Mouse (Mus musculus) stomach, postnatal 0 days (tissue): Measurements from ENCODE around the gene Acoxl. TPM values are rescaled to one million over a fixed set of nuclear protein-coding genes. Genes with fewer than 3 reads are reported as not detected.

Source experiments
- ATAC-seq: fragments of 200-750 bp; cut with Nextera tagmentation; 2 replicates; pipeline ENCODE4 v1.8.0; 2017; ENCODE audit not compliant: low FRiP score, low TSS enrichment
- DNase-seq: peaks from one replicate; pipeline ENCODE4 v3.0.0-alpha.2; 2016; ENCODE audit warnings: low spot score
- H3K27ac ChIP-seq: fragments of 300-500 bp; sonication (generic); replicated peaks from 2 replicates; pipeline ENCODE4 v1.5.1; 2014; ENCODE audit warnings: mild to moderate bottlenecking, control low read depth
- H3K27me3 ChIP-seq: fragments of 300-500 bp; sonication (generic); 2 replicates; pipeline ENCODE4 v1.6.1; 2014; ENCODE audit warnings: low read length; ENCODE audit not compliant: control insufficient read depth, insufficient read depth
- H3K36me3 ChIP-seq: fragments of 300-500 bp; sonication (generic); 2 replicates; pipeline ENCODE4 v1.6.1; 2014; ENCODE audit warnings: low read length, mixed read lengths; ENCODE audit not compliant: control insufficient read depth, insufficient read depth
- H3K4me1 ChIP-seq: fragments of 300-500 bp; sonication (generic); replicated peaks from 2 replicates; pipeline ENCODE4 v1.6.1; 2014; ENCODE audit warnings: antibody characterized with exemption; ENCODE audit not compliant: control insufficient read depth, insufficient read depth
- H3K4me2 ChIP-seq: fragments of 300-500 bp; sonication (generic); replicated peaks from 2 replicates; pipeline ENCODE4 v1.6.1; 2014; ENCODE audit warnings: low read depth, mild to moderate bottlenecking, control low read depth, moderate library complexity
- H3K4me3 ChIP-seq: fragments of 300-500 bp; sonication (generic); 2 replicates; pipeline ENCODE4 v1.5.1; 2014; ENCODE audit warnings: low read depth, low read length, control low read depth
- H3K9ac ChIP-seq: fragments of 300-500 bp; sonication (generic); 2 replicates; pipeline ENCODE4 v1.6.1; 2014; ENCODE audit warnings: mild to moderate bottlenecking, low read length, control low read depth, mixed read lengths
- H3K9me3 ChIP-seq: fragments of 300-500 bp; sonication (generic); 2 replicates; pipeline ENCODE4 v1.6.1; 2016; ENCODE audit warnings: low read length; ENCODE audit not compliant: control insufficient read depth
- CTCF ChIP-seq: IDR thresholded peaks from 2 replicates; pipeline ENCODE4 v1.5.1; 2016; ENCODE audit warnings: antibody characterized with exemption, low read depth, mild to moderate bottlenecking, moderate library complexity
- EP300 ChIP-seq: optimal IDR thresholded peaks from 2 replicates; pipeline ENCODE3; 2016; ENCODE audit warnings: antibody characterized with exemption
- WGBS: fragments of 180-500 bp; shearing (Covaris S2); extraction: QIAGEN DNeasy Blood & Tissue Kit; methylation state at CpG from one replicate; pipeline ENCODE4 v1.1.7; 2014; 5-methylcytosine and 5-hydroxymethylcytosine counted together
- polyA plus RNA-seq: library from polyadenylated mRNA; unstranded; fragments of >200 nt; fragmentation: Nextera tagmentation; extraction: Ambion mirVana; gene quantifications from 2 replicates; pipeline ENCODE4 v1.2.1, GENCODE M21; 2015

Gene Acoxl
- polyA plus RNA-seq, 1 experiment from 2014 or later = 0.17 TPM

DNA sequence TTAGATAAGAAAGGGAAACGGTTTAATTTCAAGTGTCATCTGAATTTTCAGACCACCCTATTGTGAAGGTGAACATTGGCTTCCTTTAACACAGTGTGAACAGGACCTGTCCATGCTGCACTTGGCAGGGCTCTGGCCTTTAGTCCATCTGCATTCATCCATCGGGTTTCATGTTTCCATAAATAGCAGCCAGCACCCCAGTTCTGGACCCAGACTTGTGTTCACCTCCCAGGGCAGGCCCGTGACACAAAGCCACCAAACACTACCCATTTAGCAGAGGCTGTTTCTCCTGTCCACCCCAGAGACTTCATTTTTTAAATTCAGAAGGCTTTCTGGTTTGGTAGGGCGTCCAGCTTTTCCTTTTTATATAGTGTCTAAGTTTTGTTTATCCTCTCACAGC is 92.9 kb downstream of the Acoxl start:
- Histone ChIP-seq H3K9ac (no peak overlapping the region), H3K9me3 (no peaks in the 10 kb centered on the region), H3K36me3 (no peaks in the 10 kb centered on the region), H3K27me3 (no peaks in the 10 kb centered on the region), H3K4me2 (no peak overlapping the region), H3K27ac (no peak overlapping the region), H3K4me3 (no peak overlapping the region), H3K4me1 (peaks cover 3% of the 10 kb centered on the region; the same call in 1 of the 2 replicates)
- no peak for DNase-seq
- 73% methylated on average over 4 of the region's 4 CpGs for whole genome bisulfite sequencing
- TF ChIP-seq EP300 = no peak
- no peak for TF ChIP-seq CTCF
- ATAC-seq = no peak

DNA sequence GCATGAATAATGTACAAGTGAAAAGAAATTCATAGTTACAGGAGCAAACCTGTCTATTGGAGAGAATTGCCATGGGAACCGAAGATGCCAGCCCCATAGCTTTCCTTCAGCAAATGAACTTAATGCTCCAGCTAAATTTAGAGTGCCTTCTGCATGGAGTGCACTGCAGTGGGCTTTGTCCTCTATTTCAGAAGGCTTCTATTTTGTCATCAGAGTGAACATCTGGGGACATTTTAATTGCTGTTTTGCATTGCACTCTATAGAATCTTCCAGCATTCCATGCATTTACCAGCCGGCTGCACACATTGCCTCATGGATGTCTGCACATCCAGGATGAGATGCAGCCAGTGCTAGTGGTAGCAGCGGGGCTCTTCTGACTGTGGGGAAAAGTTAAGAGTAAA is 94.9 kb downstream of the Acoxl start:
- Histone ChIP-seq H3K4me2 (no peak overlapping the region), H3K4me1 (0 out of 2 replicates have a peak, but pooled peaks cover 2% of the 10 kb centered on the region), H3K9me3 (no peaks in the 10 kb centered on the region), H3K36me3 (no peaks in the 10 kb centered on the region), H3K9ac (no peak overlapping the region), H3K4me3 (no peak overlapping the region), H3K27ac (no peak overlapping the region), H3K27me3 (no peaks in the 10 kb centered on the region)
- DNase-seq = no peak
- TF ChIP-seq EP300 (no peak), CTCF (no peak)
- ATAC-seq = no peak
- WGBS = 88% methylated on average over 3 of the region's 3 CpGs

DNA sequence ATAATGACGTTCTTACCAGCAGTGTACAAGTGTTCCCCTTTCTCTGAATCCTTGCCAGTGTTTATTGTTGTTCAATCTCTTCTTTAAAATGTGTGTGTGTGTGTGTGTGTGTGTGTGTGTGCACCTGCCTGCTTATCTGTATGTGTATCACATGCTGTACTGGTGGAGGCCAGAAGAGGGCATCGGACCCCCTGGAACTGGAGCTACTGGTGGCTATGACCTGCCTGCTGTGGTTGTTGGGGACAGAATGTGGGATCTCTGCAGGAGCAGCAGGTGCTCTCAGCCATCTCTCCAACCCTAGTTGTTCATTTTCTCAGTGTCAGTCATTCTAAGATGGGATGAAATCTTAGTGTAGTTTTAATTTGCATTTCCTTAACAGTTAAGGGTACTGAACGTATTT is 98.4 kb downstream of the Acoxl start:
- no peak overlapping the region for H3K4me3 ChIP-seq
- no peak for ATAC-seq
- WGBS = 88% methylated on average over 3 of the region's 3 CpGs
- H3K9me3 ChIP-seq = no peaks in the 10 kb centered on the region
- H3K36me3 ChIP-seq = no peaks in the 10 kb centered on the region
- H3K9ac ChIP-seq = no peak overlapping the region
- H3K4me2 ChIP-seq = no peak overlapping the region
- TF ChIP-seq EP300 (no peak), CTCF (peak; percentile 42)
- H3K27me3 ChIP-seq = no peaks in the 10 kb centered on the region
- H3K4me1 ChIP-seq = no peaks in the 10 kb centered on the region
- H3K27ac ChIP-seq = no peak overlapping the region
- DNase-seq = no peak

DNA sequence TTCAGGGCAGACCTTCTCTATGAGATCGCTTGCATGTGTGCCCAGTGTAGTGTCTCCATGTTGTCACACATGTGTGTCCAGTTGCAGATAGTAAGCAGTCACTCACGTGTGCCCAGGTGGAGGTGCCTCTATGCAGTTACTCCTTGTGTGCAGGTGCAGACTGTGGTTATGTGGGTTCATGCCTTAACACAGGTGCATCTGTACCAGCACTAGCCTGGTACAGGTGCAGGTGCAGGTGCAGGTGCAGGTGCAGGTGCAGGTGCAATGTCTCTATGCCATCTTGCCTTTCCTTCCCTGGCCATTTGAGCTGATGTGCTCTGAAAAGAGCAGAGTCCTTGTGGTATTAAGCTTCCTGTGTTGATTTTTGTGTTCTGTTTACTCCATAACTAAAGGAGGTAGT is 100.5 kb downstream of the Acoxl start:
- Histone ChIP-seq H3K9ac (no peak overlapping the region), H3K4me2 (no peak overlapping the region), H3K9me3 (no peaks in the 10 kb centered on the region), H3K27me3 (no peaks in the 10 kb centered on the region), H3K36me3 (no peaks in the 10 kb centered on the region), H3K27ac (no peak overlapping the region), H3K4me3 (no peak overlapping the region), H3K4me1 (no peaks in the 10 kb centered on the region)
- no peak for TF ChIP-seq CTCF
- ATAC-seq = no peak
- 83% methylated on average over 2 of the region's 2 CpGs for WGBS
- DNase-seq = no peak

DNA sequence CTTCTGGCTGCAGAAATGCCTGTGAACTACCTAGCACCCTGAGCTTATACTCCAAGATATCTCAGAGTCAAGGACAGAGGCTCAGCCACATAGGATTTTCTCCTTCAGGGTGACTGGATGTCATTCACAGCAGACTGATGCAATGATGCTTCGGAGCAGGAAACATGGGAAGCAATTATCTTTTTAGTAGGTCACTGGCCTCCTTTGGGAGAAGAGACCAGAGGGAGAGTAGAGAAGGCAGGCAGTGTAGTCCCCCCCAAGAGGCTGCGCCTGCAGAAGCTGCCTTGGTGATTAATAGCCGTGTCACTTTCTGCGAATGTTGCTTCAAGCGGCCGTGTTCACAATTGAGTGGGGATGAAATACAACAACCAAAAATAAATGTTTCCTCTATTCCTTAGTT is 121.9 kb downstream of the Acoxl start:
- H3K4me3 ChIP-seq = no peak overlapping the region
- DNase-seq (no peak), ATAC-seq (no peak)
- H3K27ac ChIP-seq = no peak overlapping the region
- H3K9ac ChIP-seq = no peak overlapping the region
- no peaks in the 10 kb centered on the region for H3K9me3 ChIP-seq
- no peaks in the 10 kb centered on the region for H3K36me3 ChIP-seq
- TF ChIP-seq CTCF (no peak), EP300 (no peak)
- no peaks in the 10 kb centered on the region for H3K4me1 ChIP-seq
- no peaks in the 10 kb centered on the region for H3K27me3 ChIP-seq
- no peak overlapping the region for H3K4me2 ChIP-seq
- WGBS = 33% methylated on average over 6 of the region's 6 CpGs

DNA sequence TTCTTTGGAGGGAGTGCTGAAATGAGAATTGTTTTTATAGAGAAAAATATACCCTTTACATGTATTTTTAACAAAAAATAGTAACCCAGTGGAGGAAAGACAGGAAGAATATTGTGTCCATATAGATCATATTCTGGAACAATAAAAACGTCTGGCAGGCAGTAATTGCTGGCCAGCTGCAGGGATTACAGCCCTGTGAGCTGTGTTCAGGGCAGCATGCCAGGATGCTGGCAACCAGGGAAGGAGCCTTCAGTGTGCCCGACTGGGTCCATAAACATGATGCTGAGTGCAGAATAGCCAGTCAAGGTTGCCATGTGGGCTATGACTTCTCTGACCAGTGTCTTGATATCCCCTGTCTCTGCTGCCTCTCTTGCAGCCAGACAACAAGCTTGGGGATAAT is 122.5 kb downstream of the Acoxl start:
- ATAC-seq = no peak
- 38% methylated on average over 2 of the region's 2 CpGs for WGBS

More for the DNA sequence above, 122.5 kb downstream of the Acoxl start:
- H3K4me1 ChIP-seq = no peaks in the 10 kb centered on the region
- no peak for DNase-seq
- H3K9ac ChIP-seq = no peak overlapping the region
- H3K4me3 ChIP-seq = no peak overlapping the region
- TF ChIP-seq CTCF (no peak), EP300 (no peak)
- no peak overlapping the region for H3K27ac ChIP-seq
- H3K9me3 ChIP-seq = no peaks in the 10 kb centered on the region
- H3K27me3 ChIP-seq = no peaks in the 10 kb centered on the region
- H3K36me3 ChIP-seq = no peaks in the 10 kb centered on the region
- H3K4me2 ChIP-seq = no peak overlapping the region
